Mouse (Mus musculus) embryonic fibroblast, embryonic 13.5 days (primary cell): Measurements from ENCODE around the gene Yipf2. TPM values are rescaled to one million over a fixed set of nuclear protein-coding genes. Genes with fewer than 3 reads are reported as not detected.

Experiments
- H3K27ac ChIP-seq: 2 replicates; pipeline ENCODE4 v1.5.1; 2012; ENCODE audit warnings: low read length, control low read depth, inconsistent platforms; ENCODE audit not compliant: insufficient read depth
- H3K4me1 ChIP-seq: 2 replicates; pipeline ENCODE4 v1.6.1; 2011; ENCODE audit warnings: low read length; ENCODE audit not compliant: control insufficient read depth, insufficient read depth
- H3K4me3 ChIP-seq: 2 replicates; pipeline ENCODE4 v1.5.1; 2011; ENCODE audit warnings: mild to moderate bottlenecking, control low read depth, low read length; ENCODE audit not compliant: insufficient read depth
- CTCF ChIP-seq: IDR thresholded peaks from 2 replicates; pipeline ENCODE4 v1.5.1; 2011; ENCODE audit warnings: mild to moderate bottlenecking, control low read depth, low read length, moderate library complexity, borderline replicate concordance; ENCODE audit not compliant: insufficient read depth
- POLR2A ChIP-seq: IDR thresholded peaks from 2 replicates; pipeline ENCODE4 v1.6.1; 2011; ENCODE audit warnings: low read depth, mild to moderate bottlenecking, control low read depth, low read length, moderate library complexity
- polyA plus RNA-seq: library from polyadenylated mRNA; stranded (reverse); fragments of >200 nt; gene quantifications from 2 replicates; pipeline ENCODE4 v1.2.4, GENCODE M21; 2011; ENCODE audit warnings: low read depth; ENCODE audit not compliant: missing spikeins, insufficient read length

The Yipf2 gene
- polyA plus RNA-seq: 7.2 and 7.4 TPM in 2 replicates

GRCm38 (mm10) chr9:21592703-21593121 lies at the start of gene Yipf2, which contains the start of gene Timm29:
Gene Yipf2, minus strand, starts transcription at chr9:21592828.
Gene Timm29, plus strand, starts transcription at chr9:21592722.
- H3K4me3 ChIP-seq: peak within 1 kb of the TSS; percentile 66
- H3K27ac ChIP-seq: peak within 1 kb of the TSS; percentile 57
- peak; percentile 78 for TF ChIP-seq POLR2A
- no peak for TF ChIP-seq CTCF
- H3K4me1 ChIP-seq: no peaks in the 10 kb centered on the region

DNA sequence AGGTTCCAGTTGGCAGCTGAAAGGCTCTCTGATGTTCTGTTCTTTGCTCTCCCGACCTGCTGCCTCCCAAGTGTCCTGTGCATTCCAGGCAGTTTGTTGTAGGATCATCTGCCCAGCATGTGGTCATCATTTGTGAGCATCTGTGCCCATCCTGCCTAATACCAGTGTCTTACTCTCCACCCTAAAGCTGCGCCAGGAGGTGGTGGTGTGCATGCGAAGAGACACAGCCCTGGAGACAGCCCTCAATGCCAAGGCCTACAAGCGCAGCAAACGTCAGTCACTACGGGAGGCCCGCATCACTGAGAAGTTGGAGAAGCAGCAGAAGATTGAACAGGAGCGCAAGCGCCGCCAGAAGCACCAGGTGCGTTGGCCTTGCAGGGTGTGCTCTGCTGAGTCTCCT lies 46.4 kb upstream of the Yipf2 start:
- no peaks in the 10 kb centered on the region for H3K4me1 ChIP-seq
- no peak overlapping the region for H3K4me3 ChIP-seq
- no peak for TF ChIP-seq POLR2A
- TF ChIP-seq CTCF: no peak
- no peak overlapping the region for H3K27ac ChIP-seq

DNA sequence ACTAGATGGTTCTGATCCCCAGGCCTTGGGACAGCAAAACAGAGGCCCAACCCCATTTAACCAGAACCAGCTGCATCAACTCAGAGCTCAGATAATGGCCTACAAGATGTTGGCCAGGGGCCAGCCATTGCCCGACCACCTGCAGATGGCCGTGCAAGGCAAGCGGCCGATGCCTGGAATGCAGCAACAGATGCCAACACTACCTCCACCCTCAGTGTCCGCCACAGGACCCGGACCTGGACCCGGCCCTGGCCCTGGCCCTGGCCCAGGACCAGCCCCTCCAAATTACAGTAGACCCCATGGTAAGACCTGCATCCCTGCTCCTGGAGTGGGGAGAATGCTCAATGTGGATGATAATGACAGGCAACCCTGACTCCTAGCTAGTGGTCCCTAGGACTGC lies 43.0 kb upstream of the Yipf2 start:
- Histone ChIP-seq H3K27ac (no peak overlapping the region), H3K4me3 (no peak overlapping the region), H3K4me1 (no peaks in the 10 kb centered on the region)
- TF ChIP-seq POLR2A (no peak), CTCF (no peak)

- no peak for TF ChIP-seq CTCF
- no peak for TF ChIP-seq POLR2A
- Histone ChIP-seq H3K4me1 (no peaks in the 10 kb centered on the region), H3K4me3 (no peak overlapping the region), H3K27ac (no peak overlapping the region)
Observed at GRCm38 (mm10) chr9:21633106-21633505, 40.5 kb upstream of the Yipf2 start.

GRCm38 (mm10) chr9:21630673-21631072 lies 38.0 kb upstream of the Yipf2 start:
- TF ChIP-seq CTCF: peak; percentile 26; the same call in 1 of the 2 replicates
- TF ChIP-seq POLR2A: no peak
- H3K4me1 ChIP-seq: no peaks in the 10 kb centered on the region
- H3K4me3 ChIP-seq: no peak overlapping the region
- H3K27ac ChIP-seq: no peak overlapping the region

- Histone ChIP-seq H3K4me1 (peaks cover 3% of the 10 kb centered on the region; the same call in 1 of the 2 replicates), H3K27ac (no peak overlapping the region), H3K4me3 (no peak overlapping the region)
- TF ChIP-seq CTCF (no peak), POLR2A (no peak)
Observed at GRCm38 (mm10) chr9:21627145-21627795, 34.6 kb upstream of the Yipf2 start.

DNA sequence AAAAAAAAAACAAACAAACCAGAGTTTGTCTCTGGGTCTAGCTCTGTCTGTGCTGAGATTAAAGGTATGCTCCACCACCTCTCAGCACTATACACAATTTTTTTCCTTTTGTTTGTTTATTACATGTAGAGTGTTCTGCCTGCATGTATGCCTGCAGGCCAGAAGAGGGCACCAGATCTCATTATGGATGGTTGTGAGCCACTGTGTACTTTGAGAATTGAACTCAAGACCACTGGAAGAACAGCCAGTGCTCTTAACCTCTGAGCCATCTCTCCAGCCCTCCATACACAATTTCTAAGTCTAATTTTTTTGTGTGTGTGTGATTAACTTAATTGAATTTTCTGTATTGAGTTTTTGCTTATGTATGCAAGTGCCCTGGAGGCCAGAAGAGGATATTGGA lies 33.9 kb upstream of the Yipf2 start:
- no peak for TF ChIP-seq POLR2A
- TF ChIP-seq CTCF: no peak
- no peak overlapping the region for H3K4me3 ChIP-seq
- H3K4me1 ChIP-seq: peaks cover 3% of the 10 kb centered on the region; the same call in 1 of the 2 replicates
- H3K27ac ChIP-seq: no peak overlapping the region

GRCm38 (mm10) chr9:21625342-21626339 lies 33.0 kb upstream of the Yipf2 start:
- H3K27ac ChIP-seq: no peak overlapping the region
- H3K4me3 ChIP-seq: no peak overlapping the region
- H3K4me1 ChIP-seq: peaks cover 3% of the 10 kb centered on the region; the same call in 1 of the 2 replicates
- no peak for TF ChIP-seq POLR2A
- TF ChIP-seq CTCF: no peak

DNA sequence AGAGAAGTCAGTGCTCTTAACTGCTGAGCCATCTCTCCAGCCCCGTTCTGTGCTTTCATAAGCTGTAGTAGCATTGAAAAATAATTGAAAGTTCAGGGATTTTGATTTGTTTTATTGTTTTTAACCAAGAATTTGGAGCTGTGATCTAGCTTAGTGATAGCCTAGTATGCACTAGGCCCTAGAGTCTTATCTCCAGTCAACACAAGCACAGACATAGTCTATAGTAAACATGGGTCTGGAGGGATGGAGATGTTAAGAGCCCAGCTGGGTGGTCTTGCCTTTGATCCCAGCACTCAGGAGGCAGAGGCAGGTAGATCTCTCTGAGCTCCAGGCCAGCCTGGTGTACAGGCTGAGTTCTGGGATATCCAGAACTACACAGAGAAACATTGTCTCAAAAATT lies 30.0 kb upstream of the Yipf2 start:
- Histone ChIP-seq H3K27ac (no peak overlapping the region), H3K4me3 (no peak overlapping the region), H3K4me1 (peaks cover 5% of the 10 kb centered on the region; the same call in 1 of the 2 replicates)
- TF ChIP-seq CTCF (no peak), POLR2A (no peak)
